Mouse (Mus musculus): ENCODE measurements around the gene Lrrc9.

- TF ChIP-seq CTCF (IDR thresholded peaks at IDR 0.05; ENCODE audit: low read depth), result no peak
- TF ChIP-seq EP300 (IDR thresholded peaks at IDR 0.05; ENCODE audit: low read depth), result no peak
Observed at GRCm38 (mm10) chr12:72489995-72490394, 48.3 kb downstream of the Lrrc9 start.
